Mouse (Mus musculus) MEL (cell line): ENCODE results near the gene Nkd1. TPM values are rescaled to one million over a fixed set of nuclear protein-coding genes. Genes with fewer than 3 reads are reported as not detected.

Experiments
- DNase-seq: peaks from one replicate; pipeline ENCODE4 v3.0.0; 2011; ENCODE audit warnings: low read depth, low spot score
- H3K27ac ChIP-seq: 2 replicates; pipeline ENCODE4 v1.5.1; 2012; ENCODE audit warnings: low read depth, mild to moderate bottlenecking, control low read depth, low read length, moderate library complexity; ENCODE audit not compliant: control insufficient read depth
- H3K27me3 ChIP-seq, 2 experiments: fragments of 150-350 bp in 1 of 2; sonication (generic) in 1 of 2; 2 replicates each; pipeline ENCODE4 v1.6.1; 2012; ENCODE audit warnings: low read length in 2 of 2, mild to moderate bottlenecking in 2 of 2, improper control_type of control experiment in 1 of 2, moderate library complexity in 1 of 2; ENCODE audit not compliant: insufficient read depth in 2 of 2, control insufficient read depth in 1 of 2
- H3K36me3 ChIP-seq, 2 experiments: 2 replicates each; pipeline ENCODE4 v1.6.1; 2012 to 2014; ENCODE audit warnings: low read length in 2 of 2, improper control_type of control experiment in 1 of 2, inconsistent platforms in 1 of 2, mild to moderate bottlenecking in 1 of 2; ENCODE audit not compliant: insufficient read depth in 2 of 2, control insufficient read depth in 1 of 2
- H3K4me1 ChIP-seq, 2 experiments: fragments of 150-350 bp in 1 of 2; sonication (generic) in 1 of 2; 2 replicates each; pipeline ENCODE4 v1.6.1; 2012; ENCODE audit warnings: low read length in 2 of 2, improper control_type of control experiment in 1 of 2, mild to moderate bottlenecking in 1 of 2; ENCODE audit not compliant: insufficient read depth in 2 of 2, control insufficient read depth in 1 of 2
- H3K4me3 ChIP-seq, 2 experiments: fragments of 150-350 bp in 1 of 2; sonication (generic) in 1 of 2; 2 replicates each; pipeline ENCODE4 v1.5.1; 2012; ENCODE audit warnings: low read depth in 2 of 2, low read length in 2 of 2, mild to moderate bottlenecking in 2 of 2, moderate library complexity in 2 of 2, control low read depth in 1 of 2, improper control_type of control experiment in 1 of 2; ENCODE audit not compliant: control insufficient read depth in 1 of 2, insufficient read depth in 1 of 2
- H3K79me2 ChIP-seq: 2 replicates; pipeline ENCODE4 v1.6.1; 2012; ENCODE audit warnings: mild to moderate bottlenecking, low read length, moderate library complexity; ENCODE audit not compliant: control insufficient read depth, poor library complexity, insufficient read depth
- H3K9ac ChIP-seq: 2 replicates; pipeline ENCODE4 v1.6.1; 2012; ENCODE audit warnings: low read depth, mild to moderate bottlenecking, control low read depth, low read length, moderate library complexity; ENCODE audit not compliant: control insufficient read depth, poor library complexity, severe bottlenecking
- H3K9me3 ChIP-seq: fragments of 150-350 bp; sonication (generic); replicated peaks from 2 replicates; pipeline ENCODE4 v1.6.1; 2012; ENCODE audit warnings: mild to moderate bottlenecking, low read length, improper control_type of control experiment, moderate library complexity; ENCODE audit not compliant: insufficient read depth
- CHD2 ChIP-seq: IDR thresholded peaks from 2 replicates; pipeline ENCODE4 v1.6.1; 2011; ENCODE audit warnings: low read length, improper control_type of control experiment
- EP300 ChIP-seq, 2 experiments: IDR thresholded peaks; 2 replicates each; pipeline ENCODE4 v1.6.1; 2011; ENCODE audit warnings: improper control_type of control experiment in 2 of 2, low read length in 2 of 2, low read depth in 1 of 2, mild to moderate bottlenecking in 1 of 2
- GABPA ChIP-seq: IDR thresholded peaks from 2 replicates; pipeline ENCODE4 v1.6.1; 2012; ENCODE audit warnings: low read depth, mild to moderate bottlenecking, inconsistent platforms, low read length, improper control_type of control experiment, moderate library complexity
- GATA1 ChIP-seq: IDR thresholded peaks from 2 replicates; pipeline ENCODE4 v1.6.1; 2011; ENCODE audit warnings: low read depth, low read length, improper control_type of control experiment
- HCFC1 ChIP-seq: IDR thresholded peaks from 2 replicates; pipeline ENCODE4 v1.6.1; 2012; ENCODE audit warnings: low read depth, mild to moderate bottlenecking, inconsistent platforms, low read length, improper control_type of control experiment, moderate library complexity
- KAT2A ChIP-seq: conservative IDR thresholded peaks from 2 replicates; pipeline ENCODE4 v1.6.1; 2012; ENCODE audit warnings: low read depth, low read length, improper control_type of control experiment, inconsistent platforms
- MAFK ChIP-seq: IDR thresholded peaks from 2 replicates; pipeline ENCODE4 v1.6.1; 2011; ENCODE audit warnings: low read depth, mild to moderate bottlenecking, low read length, improper control_type of control experiment, borderline replicate concordance
- MYC ChIP-seq: IDR thresholded peaks from 2 replicates; pipeline ENCODE4 v1.6.1; 2011; ENCODE audit warnings: low read depth, mild to moderate bottlenecking, low read length, improper control_type of control experiment, moderate library complexity
- NELFE ChIP-seq: IDR thresholded peaks from 2 replicates; pipeline ENCODE4 v1.6.1; 2011; ENCODE audit warnings: low read depth, low read length, improper control_type of control experiment
- NRF1 ChIP-seq: IDR thresholded peaks from 2 replicates; pipeline ENCODE4 v1.6.1; 2014; ENCODE audit warnings: low read depth, mild to moderate bottlenecking, inconsistent platforms, low read length, improper control_type of control experiment, moderate library complexity; ENCODE audit not compliant: poor library complexity, insufficient read depth, severe bottlenecking
- SIN3A ChIP-seq: IDR thresholded peaks from 2 replicates; pipeline ENCODE4 v1.6.1; 2012; ENCODE audit warnings: low read length, improper control_type of control experiment, inconsistent platforms
- SMC3 ChIP-seq: IDR thresholded peaks from 2 replicates; pipeline ENCODE4 v1.6.1; 2011; ENCODE audit warnings: low read depth, low read length, improper control_type of control experiment
- TBP ChIP-seq: IDR thresholded peaks from 2 replicates; pipeline ENCODE4 v1.8.0; 2011; ENCODE audit warnings: low read depth, low read length, improper control_type of control experiment
- TCF12 ChIP-seq: IDR thresholded peaks from 2 replicates; pipeline ENCODE4 v1.6.1; 2014; ENCODE audit warnings: low read depth, mild to moderate bottlenecking, inconsistent platforms, low read length, improper control_type of control experiment, moderate library complexity
- USF2 ChIP-seq, 2 experiments: IDR thresholded peaks; 2 replicates each; pipeline ENCODE4 v1.6.1; 2011 to 2012; ENCODE audit warnings: improper control_type of control experiment in 2 of 2, low read length in 2 of 2, borderline replicate concordance in 1 of 2, inconsistent platforms in 1 of 2, low read depth in 1 of 2, mild to moderate bottlenecking in 1 of 2; ENCODE audit not compliant: insufficient read depth in 1 of 2
- ZC3H11A ChIP-seq: IDR thresholded peaks from 2 replicates; pipeline ENCODE4 v1.6.1; 2012; ENCODE audit warnings: low read depth, mild to moderate bottlenecking, inconsistent platforms, low read length, improper control_type of control experiment
- ZMIZ1 ChIP-seq: IDR thresholded peaks from 2 replicates; pipeline ENCODE4 v1.6.1; 2012; ENCODE audit warnings: low read depth, mild to moderate bottlenecking, inconsistent platforms, low read length, improper control_type of control experiment, moderate library complexity
- ZNF384 ChIP-seq: IDR thresholded peaks from 2 replicates; pipeline ENCODE4 v1.6.1; 2012; ENCODE audit warnings: low read depth, mild to moderate bottlenecking, inconsistent platforms, low read length, improper control_type of control experiment
- polyA plus RNA-seq, 2 experiments: library from polyadenylated mRNA; stranded (reverse) in 1 of 2; unstranded in 1 of 2; fragments of >175 nt in 1 of 2; fragments of >200 nt in 1 of 2; gene quantifications; 2 replicates each; pipeline versions ENCODE4 v1.2.1 to v1.2.4; 2012; ENCODE audit warnings: low replicate concordance in 2 of 2, low read depth in 1 of 2; ENCODE audit not compliant: insufficient read length in 2 of 2, insufficient read depth in 1 of 2, missing spikeins in 1 of 2
- total RNA-seq: library from RNA; depleted of rRNA; stranded (reverse); fragments of 300-350 nt; gene quantifications from 2 replicates; pipeline ENCODE4 v1.2.3, GENCODE M21; 2012

The Nkd1 gene
- total and polyA plus RNA-seq, 3 experiments = not detected

DNA sequence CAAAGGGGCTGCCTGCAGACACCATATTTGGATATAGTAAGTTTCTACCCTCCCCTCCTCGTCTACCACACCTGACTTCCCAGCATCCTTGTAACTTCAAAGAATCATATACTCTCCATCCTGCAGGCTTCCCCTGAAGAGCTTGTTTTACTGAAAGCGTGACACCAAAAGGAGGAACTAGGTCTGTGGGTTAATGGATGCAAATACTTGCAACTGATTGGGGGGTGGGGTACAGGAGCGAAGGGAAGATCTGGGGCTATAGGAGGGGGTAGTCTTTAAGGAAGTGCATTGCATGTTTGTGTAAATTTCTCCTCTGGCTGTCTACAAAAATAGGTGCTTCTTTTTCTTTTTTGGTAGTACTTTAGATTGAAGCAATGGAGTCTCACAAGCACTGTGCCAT lies 105.3 kb downstream of the Nkd1 start:
- no peak for DNase-seq
- Histone ChIP-seq H3K9ac (no peak overlapping the region), H3K27me3 (no peaks in the 10 kb centered on the region; a peak in 1 of 4 replicates), H3K27ac (no peak overlapping the region), H3K4me1 (no peaks in the 10 kb centered on the region), H3K4me3 (no peak overlapping the region), H3K9me3 (no peaks in the 10 kb centered on the region), H3K79me2 (no peaks in the 10 kb centered on the region), H3K36me3 (no peaks in the 10 kb centered on the region; a peak in 1 of 4 replicates)
- TF ChIP-seq TCF12 (no peak), NELFE (no peak), USF2 (IDR thresholded peaks at IDR 0.05; ENCODE audit: borderline replicate concordance in 1 of 2, insufficient read depth in 1 of 2, low read depth in 1 of 2, low read length in 2 of 2) (no peak), ZC3H11A (no peak), CHD2 (no peak)

GRCm38 (mm10) chr8:88626940-88627264 lies 105.7 kb downstream of the Nkd1 start:
- Histone ChIP-seq H3K9ac (no peak overlapping the region), H3K4me3 (no peak overlapping the region), H3K9me3 (no peaks in the 10 kb centered on the region), H3K27me3 (no peaks in the 10 kb centered on the region; a peak in 1 of 4 replicates), H3K36me3 (no peaks in the 10 kb centered on the region; a peak in 1 of 4 replicates), H3K4me1 (no peaks in the 10 kb centered on the region), H3K79me2 (no peaks in the 10 kb centered on the region), H3K27ac (no peak overlapping the region)
- DNase-seq = no peak
- TF ChIP-seq ZNF384 (no peak), GABPA (no peak), GATA1 (no peak), MYC (no peak), NELFE (no peak), TBP (no peak), ZMIZ1 (no peak), KAT2A (no peak), EP300 (IDR thresholded peaks at IDR 0.05; ENCODE audit: low read depth in 1 of 2, low read length in 2 of 2) (no peak), MAFK (no peak), NRF1 (no peak), SIN3A (no peak), SMC3 (no peak), HCFC1 (no peak)
